Mouse (Mus musculus) spleen, adult 2 months (tissue): ENCODE data around the gene Spdye4b.

Experiments
- CTCF ChIP-seq: fragments of 200-500 bp; IDR thresholded peaks from 2 replicates; pipeline ENCODE4 v1.5.1; 2011; ENCODE audit warnings: mild to moderate bottlenecking, inconsistent platforms; ENCODE audit not compliant: insufficient read depth, insufficient read length, insufficient replicate concordance; ENCODE audit errors: extremely low read depth
- POLR2A ChIP-seq: fragments of 200-500 bp; IDR thresholded peaks from 2 replicates; pipeline ENCODE4 v1.6.1; 2011; ENCODE audit warnings: low read depth, low read length, inconsistent platforms

DNA sequence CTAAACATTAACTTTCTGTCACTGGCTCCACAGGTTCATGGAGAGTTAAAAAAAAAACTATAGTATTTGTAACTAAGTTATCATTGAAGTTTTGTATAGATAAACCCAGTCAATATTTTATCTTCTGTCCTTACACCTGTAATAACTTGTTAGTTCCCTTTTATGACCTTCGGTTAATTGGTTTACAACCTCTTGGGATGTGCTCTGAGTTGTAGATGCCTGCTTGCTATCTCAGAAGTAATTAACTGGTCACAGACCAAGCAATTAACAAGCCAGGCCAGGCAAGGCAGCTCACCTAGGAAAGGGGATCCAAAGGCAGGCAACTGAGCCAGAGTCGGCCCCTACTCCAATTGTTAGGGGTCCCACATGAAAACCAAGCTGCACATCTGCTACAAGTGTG is 33.0 kb downstream of the Spdye4b start:
- TF ChIP-seq POLR2A (no peak), CTCF (no peak)
